Mouse (Mus musculus) erythroblast, embryonic 14.5 days (primary cell): Measurements from ENCODE around the gene Cs. TPM values are rescaled to one million over a fixed set of nuclear protein-coding genes. Genes with fewer than 3 reads are reported as not detected.

Experiments used
- H3K27me3 ChIP-seq: 2 replicates; pipeline ENCODE4 v1.6.1; 2012; ENCODE audit warnings: inconsistent platforms; ENCODE audit not compliant: control insufficient read depth
- H3K36me3 ChIP-seq: 2 replicates; pipeline ENCODE4 v1.6.1; 2012; ENCODE audit warnings: mild to moderate bottlenecking, inconsistent platforms; ENCODE audit not compliant: control insufficient read depth
- H3K4me1 ChIP-seq: 2 replicates; pipeline ENCODE4 v1.6.1; 2012; ENCODE audit warnings: inconsistent platforms; ENCODE audit not compliant: control insufficient read depth
- H3K4me3 ChIP-seq: replicated peaks from 2 replicates; pipeline ENCODE3; 2012; ENCODE audit warnings: moderate library complexity, mild to moderate bottlenecking, inconsistent platforms
- H3K9me3 ChIP-seq: 2 replicates; pipeline ENCODE4 v1.6.1; 2012; ENCODE audit warnings: low read length, inconsistent platforms, mixed read lengths; ENCODE audit not compliant: control insufficient read depth
- GATA1 ChIP-seq: IDR thresholded peaks from 2 replicates; pipeline ENCODE4 v1.6.1; 2012; ENCODE audit warnings: low read length, inconsistent platforms, mixed read lengths
- TAL1 ChIP-seq: IDR thresholded peaks from 3 replicates; pipeline ENCODE4 v1.6.1; 2012; ENCODE audit warnings: low read length, inconsistent platforms, mixed read lengths
- polyA plus RNA-seq: library from polyadenylated mRNA; stranded (reverse); fragments of >175 nt; gene quantifications from 2 replicates; pipeline ENCODE4 v1.2.3, GENCODE M21; 2012

The Cs gene
- polyA plus RNA-seq, 1 experiment = 2.2 TPM

- TF ChIP-seq GATA1 = peak; percentile 85
- TF ChIP-seq TAL1 = no peak
- Histone ChIP-seq H3K36me3 (peaks cover 72% of the 10 kb centered on the region), H3K9me3 (no peaks in the 10 kb centered on the region), H3K27me3 (no peaks in the 10 kb centered on the region), H3K4me3 (peak overlapping the region; percentile 48), H3K4me1 (peaks cover 70% of the 10 kb centered on the region)
These were observed 7.2 kb downstream of the Cs start for GRCm38 (mm10) chr10:128344568-128345275.

GRCm38 (mm10) chr10:128347541-128347940, 10.0 kb downstream of the Cs start:
- Histone ChIP-seq H3K9me3 (no peaks in the 10 kb centered on the region), H3K4me3 (no peak overlapping the region), H3K36me3 (peaks cover 74% of the 10 kb centered on the region), H3K4me1 (peaks cover 45% of the 10 kb centered on the region), H3K27me3 (no peaks in the 10 kb centered on the region)
- no peak for TF ChIP-seq GATA1
- TF ChIP-seq TAL1 = no peak

GRCm38 (mm10) chr10:128358796-128359195, 21.3 kb downstream of the Cs start:
- TF ChIP-seq GATA1 (no peak), TAL1 (no peak)
- H3K4me3 ChIP-seq = no peak overlapping the region
- no peaks in the 10 kb centered on the region for H3K9me3 ChIP-seq
- no peaks in the 10 kb centered on the region for H3K4me1 ChIP-seq
- no peaks in the 10 kb centered on the region for H3K27me3 ChIP-seq
- H3K36me3 ChIP-seq = peaks cover 98% of the 10 kb centered on the region

GRCm38 (mm10) chr10:128359226-128359625, 21.7 kb downstream of the Cs start:
- Histone ChIP-seq H3K27me3 (no peaks in the 10 kb centered on the region), H3K4me1 (no peaks in the 10 kb centered on the region), H3K4me3 (no peak overlapping the region), H3K36me3 (peaks cover 98% of the 10 kb centered on the region), H3K9me3 (no peaks in the 10 kb centered on the region)
- TF ChIP-seq TAL1 (no peak), GATA1 (no peak)

- Histone ChIP-seq H3K4me3 (no peak overlapping the region), H3K9me3 (no peaks in the 10 kb centered on the region), H3K4me1 (peaks cover 9% of the 10 kb centered on the region), H3K27me3 (no peaks in the 10 kb centered on the region), H3K36me3 (peaks cover 91% of the 10 kb centered on the region)
- TF ChIP-seq GATA1 (no peak), TAL1 (no peak)
These were observed 24.3 kb downstream of the Cs start for GRCm38 (mm10) chr10:128361836-128362235.

GRCm38 (mm10) chr10:128362568-128362967, 25.0 kb downstream of the Cs start:
- no peak for TF ChIP-seq TAL1
- TF ChIP-seq GATA1 = no peak
- no peaks in the 10 kb centered on the region for H3K9me3 ChIP-seq
- H3K36me3 ChIP-seq = peaks cover 84% of the 10 kb centered on the region
- no peak overlapping the region for H3K4me3 ChIP-seq
- no peaks in the 10 kb centered on the region for H3K27me3 ChIP-seq
- H3K4me1 ChIP-seq = peaks cover 16% of the 10 kb centered on the region

GRCm38 (mm10) chr10:128367899-128368401, 30.4 kb downstream of the Cs start:
- Histone ChIP-seq H3K4me3 (peak overlapping the region; percentile 87), H3K9me3 (no peaks in the 10 kb centered on the region), H3K27me3 (no peaks in the 10 kb centered on the region), H3K36me3 (peaks cover 30% of the 10 kb centered on the region), H3K4me1 (peaks cover 43% of the 10 kb centered on the region)
- TF ChIP-seq TAL1 (no peak), GATA1 (no peak)

- peaks cover 50% of the 10 kb centered on the region for H3K4me1 ChIP-seq
- H3K36me3 ChIP-seq = peaks cover 24% of the 10 kb centered on the region
- TF ChIP-seq TAL1 (no peak), GATA1 (no peak)
- H3K9me3 ChIP-seq = no peaks in the 10 kb centered on the region
- H3K4me3 ChIP-seq = peak within 1 kb of the TSS; percentile 87
- H3K27me3 ChIP-seq = no peaks in the 10 kb centered on the region
These were observed 31.1 kb downstream of the Cs start, which contains the start of gene Coq10a for GRCm38 (mm10) chr10:128368402-128369217. Coq10a (minus strand) TSS chr10:128368997.

GRCm38 (mm10) chr10:128369218-128369543, 31.6 kb downstream of the Cs start:
- Histone ChIP-seq H3K4me1 (peaks cover 51% of the 10 kb centered on the region), H3K36me3 (peaks cover 19% of the 10 kb centered on the region), H3K27me3 (no peaks in the 10 kb centered on the region), H3K4me3 (peak overlapping the region; percentile 87), H3K9me3 (no peaks in the 10 kb centered on the region)
- no peak for TF ChIP-seq GATA1
- no peak for TF ChIP-seq TAL1
